Mouse (Mus musculus): ENCODE measurements around the gene Fosb. TPM values are rescaled to one million over a fixed set of nuclear protein-coding genes. Genes with fewer than 3 reads are reported as not detected.

Gene Fosb
- polyA plus RNA-seq, 1 experiment from 2014 or later: 0.17 TPM

DNA sequence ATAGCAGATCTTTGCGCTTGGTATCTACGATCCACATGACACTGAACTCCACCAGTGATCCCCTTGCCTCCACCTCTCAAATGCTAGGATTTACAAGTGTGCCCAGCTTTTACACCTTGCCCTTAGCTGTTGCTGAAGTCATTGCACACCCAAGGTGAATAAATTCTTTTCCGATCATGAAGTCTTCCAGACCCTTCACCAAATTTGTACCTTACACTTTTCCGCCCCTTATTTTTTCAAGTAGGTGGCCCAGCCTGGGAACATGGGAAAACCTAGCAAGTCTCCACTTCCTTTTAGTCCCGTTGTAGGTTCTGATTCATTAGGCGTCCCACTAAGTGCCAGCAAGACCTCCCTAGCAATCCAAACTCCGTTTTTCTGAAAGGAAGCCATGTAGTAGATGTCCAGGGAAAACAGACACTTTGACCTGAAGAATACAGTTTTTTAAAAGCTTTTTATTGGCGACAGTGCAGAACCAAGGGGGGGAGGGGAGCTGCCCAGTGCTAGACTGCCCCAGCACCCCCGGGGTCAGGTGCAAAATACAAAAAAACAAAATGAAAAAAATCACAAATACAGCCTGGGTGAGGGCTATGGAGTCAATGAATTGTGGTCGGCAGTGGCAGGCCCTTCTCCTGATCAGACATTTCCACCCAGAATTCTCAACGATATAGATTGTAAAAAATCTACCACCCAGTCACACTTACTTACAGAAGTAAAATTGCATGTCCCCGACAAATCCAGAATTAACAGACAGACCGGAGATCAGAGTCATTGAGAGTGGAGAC is 7.4 kb downstream of the Fosb start:
- ATAC-seq (no peak), DNase-seq (ENCODE audit: low spot score) (no peak)
- H3K4me1 ChIP-seq (ENCODE audit: insufficient read depth, low read depth, low read length): peaks cover 10% of the 10 kb centered on the region; the same call in 1 of the 2 replicates
- no peak for TF ChIP-seq CTCF (IDR thresholded peaks at IDR 0.05)
- TF ChIP-seq EP300 (IDR thresholded peaks at IDR 0.05): no peak
- H3K4me2 ChIP-seq (replicated peaks; ENCODE audit: low read depth, low read length): no peak overlapping the region
- 52% methylated on average over 13 of the region's 13 CpGs for WGBS
- no peak overlapping the region for H3K9ac ChIP-seq (replicated peaks; ENCODE audit: low read depth)
- H3K36me3 ChIP-seq (ENCODE audit: insufficient read depth, low read length): no peaks in the 10 kb centered on the region
- peaks cover 52% of the 10 kb centered on the region for H3K27me3 ChIP-seq (replicated peaks; ENCODE audit: insufficient read depth, low read length)
- no peak overlapping the region for H3K27ac ChIP-seq (ENCODE audit: low read length)
- H3K9me3 ChIP-seq (ENCODE audit: low read length): no peaks in the 10 kb centered on the region
- no peak overlapping the region for H3K4me3 ChIP-seq (ENCODE audit: low read depth, low read length)

DNA sequence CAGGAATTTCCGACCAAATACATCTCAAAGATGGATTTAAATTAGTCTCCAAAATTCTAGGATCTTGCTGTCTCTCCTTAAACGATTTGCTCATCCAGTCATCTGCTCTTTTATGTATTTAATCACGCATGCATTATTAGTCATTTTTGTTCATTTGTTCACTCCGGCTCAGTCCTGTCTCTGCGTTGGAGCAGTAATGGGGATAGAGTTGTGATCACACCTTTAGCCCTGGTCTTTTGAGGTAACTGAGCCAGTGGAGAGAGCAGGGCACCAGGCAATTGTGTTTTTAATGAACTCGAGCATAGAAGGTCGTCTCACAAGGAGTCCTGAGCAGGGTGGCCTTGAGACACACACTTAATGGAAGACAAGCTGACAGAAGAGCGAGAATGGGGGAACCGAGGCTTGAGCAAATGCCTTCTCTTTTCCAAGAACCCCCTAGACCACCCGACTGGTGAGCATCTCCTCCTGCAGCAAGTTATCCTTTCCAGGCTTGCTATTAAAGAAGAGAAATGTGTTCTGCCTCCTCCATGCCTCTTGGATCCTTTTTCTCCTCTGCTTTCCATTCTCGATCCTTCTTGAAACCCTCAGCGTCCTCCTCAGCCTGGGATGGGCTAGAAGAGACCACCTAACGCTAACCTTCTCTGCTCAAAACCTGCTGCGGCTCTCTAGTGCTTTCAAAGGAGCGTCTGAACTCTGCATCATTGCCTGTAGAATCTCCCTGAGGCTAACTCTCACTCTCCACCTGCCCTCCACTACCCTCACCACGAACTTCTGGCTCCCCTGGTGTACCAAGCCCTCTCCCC is 8.2 kb downstream of the Fosb start:
- Histone ChIP-seq H3K4me2 (replicated peaks; ENCODE audit: low read depth, low read length) (peak overlapping the region; percentile 54; the same call in 1 of the 2 replicates), H3K4me3 (ENCODE audit: low read depth, low read length) (peak overlapping the region; percentile 31; the same call in 1 of the 2 replicates), H3K4me1 (ENCODE audit: insufficient read depth, low read depth, low read length) (peaks cover 10% of the 10 kb centered on the region; the same call in 1 of the 2 replicates), H3K9me3 (ENCODE audit: low read length) (no peaks in the 10 kb centered on the region), H3K27ac (ENCODE audit: low read length) (no peak overlapping the region), H3K27me3 (replicated peaks; ENCODE audit: insufficient read depth, low read length) (peaks cover 46% of the 10 kb centered on the region), H3K9ac (replicated peaks; ENCODE audit: low read depth) (peak overlapping the region; percentile 6; the same call in 1 of the 2 replicates), H3K36me3 (ENCODE audit: insufficient read depth, low read length) (no peaks in the 10 kb centered on the region)
- no peak for DNase-seq (ENCODE audit: low spot score)
- ATAC-seq: no peak
- WGBS: 10% methylated on average over 16 of the region's 16 CpGs
- no peak for TF ChIP-seq EP300 (IDR thresholded peaks at IDR 0.05)
- no peak for TF ChIP-seq CTCF (IDR thresholded peaks at IDR 0.05)

DNA sequence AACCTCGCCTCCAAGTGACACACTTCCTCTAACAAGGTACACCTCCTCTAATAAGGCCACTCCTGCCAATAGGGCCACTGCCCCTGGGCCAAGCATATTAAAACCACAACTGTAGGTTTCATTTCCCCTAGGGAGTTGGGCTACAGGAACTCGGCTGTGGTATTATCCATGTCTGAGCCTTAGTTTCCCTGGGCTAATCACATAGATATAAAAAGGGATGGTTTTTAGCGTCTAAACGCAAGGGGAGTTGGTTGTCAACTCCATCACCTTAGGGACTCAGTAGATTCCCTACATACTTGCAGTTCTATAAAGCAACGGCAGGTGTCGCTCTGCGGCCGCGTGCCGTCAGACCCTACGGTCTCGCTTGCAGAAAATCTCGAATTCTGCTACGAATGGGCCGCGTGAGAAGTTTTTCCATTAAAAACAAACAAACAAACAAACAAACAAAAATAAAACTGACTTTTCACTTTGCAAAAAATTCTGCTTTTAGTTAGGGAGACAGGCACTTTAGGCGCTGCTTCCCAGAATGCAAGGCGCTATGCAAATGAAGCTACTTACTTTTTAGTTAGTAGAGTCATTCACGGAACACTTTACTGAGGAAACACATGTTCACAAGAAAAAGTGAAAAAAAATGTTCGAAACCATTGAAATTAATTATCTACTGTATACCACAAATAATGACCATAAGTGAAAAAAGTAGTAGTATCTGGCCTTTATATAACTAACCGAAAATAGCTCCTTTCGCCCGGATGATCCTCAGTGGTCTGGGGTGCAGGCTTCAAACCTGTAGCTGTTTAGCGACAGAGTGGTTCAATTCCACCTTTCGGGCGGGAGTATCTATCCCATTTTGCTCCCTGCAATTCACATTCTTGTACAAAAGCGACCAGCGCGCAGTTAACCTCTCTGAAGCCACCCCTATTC is 9.1 kb downstream of the Fosb start:
- no peaks in the 10 kb centered on the region for H3K36me3 ChIP-seq (ENCODE audit: insufficient read depth, low read length)
- H3K27ac ChIP-seq (ENCODE audit: low read length): no peak overlapping the region
- peak overlapping the region; percentile 45; the same call in 1 of the 2 replicates for H3K9ac ChIP-seq (replicated peaks; ENCODE audit: low read depth)
- peak overlapping the region; percentile 31 for H3K4me3 ChIP-seq (ENCODE audit: low read depth, low read length)
- DNase-seq (ENCODE audit: low spot score) (peak; percentile 77), ATAC-seq (peak; percentile 78)
- H3K4me1 ChIP-seq (ENCODE audit: insufficient read depth, low read depth, low read length): peaks cover 10% of the 10 kb centered on the region; the same call in 1 of the 2 replicates
- TF ChIP-seq EP300 (IDR thresholded peaks at IDR 0.05): peak; percentile 72
- peak; percentile 96 for TF ChIP-seq CTCF (IDR thresholded peaks at IDR 0.05)
- peak overlapping the region; percentile 54 for H3K4me2 ChIP-seq (replicated peaks; ENCODE audit: low read depth, low read length)
- no peaks in the 10 kb centered on the region for H3K9me3 ChIP-seq (ENCODE audit: low read length)
- H3K27me3 ChIP-seq (replicated peaks; ENCODE audit: insufficient read depth, low read length): peaks cover 38% of the 10 kb centered on the region
- under 1% methylated on average over 29 of the region's 29 CpGs for WGBS

DNA sequence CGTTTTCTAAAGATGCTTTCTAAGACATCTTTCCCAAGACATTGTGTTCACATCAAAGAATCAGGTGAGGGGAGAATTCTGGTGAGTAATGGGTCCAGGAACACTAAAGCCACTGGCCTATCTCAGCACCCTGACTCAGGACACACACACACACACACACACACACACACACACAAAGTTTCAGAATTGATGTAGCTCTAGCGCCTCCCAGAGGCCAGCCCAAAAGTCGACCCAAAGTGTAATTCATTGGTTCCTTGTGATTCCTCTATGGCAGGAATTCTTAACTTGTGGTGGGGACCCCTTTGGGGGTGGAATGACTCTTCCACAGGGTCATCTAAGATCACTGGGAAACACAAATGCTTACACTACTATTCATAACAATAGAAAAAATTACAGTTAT is 10.7 kb downstream of the Fosb start:
- peak; percentile 65 for DNase-seq (ENCODE audit: low spot score)
- WGBS: 16% methylated on average over 3 of the region's 3 CpGs

DNA sequence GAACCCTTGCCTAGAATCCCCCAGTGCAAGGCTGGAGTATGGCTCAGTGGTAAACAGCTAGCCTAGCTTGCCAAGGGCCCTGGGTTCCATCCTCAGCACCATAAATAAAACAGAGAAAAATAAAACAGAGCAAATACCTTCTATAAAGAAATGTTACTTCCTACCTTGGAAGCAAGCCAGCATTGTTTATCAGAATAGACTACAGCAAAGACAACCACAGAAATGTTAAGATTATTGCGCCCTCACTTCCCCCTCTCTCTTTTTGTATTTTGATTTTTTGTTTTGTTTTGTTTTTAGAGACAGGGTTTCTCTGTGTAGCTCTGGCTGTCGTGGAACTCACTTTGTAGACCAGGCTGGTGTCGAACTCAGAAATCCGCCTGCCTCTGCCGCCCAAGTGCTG is 12.1 kb downstream of the Fosb start:
- Histone ChIP-seq H3K27ac (ENCODE audit: low read length) (no peak overlapping the region), H3K4me1 (ENCODE audit: insufficient read depth, low read depth, low read length) (no peaks in the 10 kb centered on the region), H3K27me3 (replicated peaks; ENCODE audit: insufficient read depth, low read length) (peaks cover 8% of the 10 kb centered on the region), H3K4me3 (ENCODE audit: low read depth, low read length) (no peak overlapping the region), H3K4me2 (replicated peaks; ENCODE audit: low read depth, low read length) (no peak overlapping the region), H3K9me3 (ENCODE audit: low read length) (no peaks in the 10 kb centered on the region), H3K36me3 (ENCODE audit: insufficient read depth, low read length) (no peaks in the 10 kb centered on the region), H3K9ac (replicated peaks; ENCODE audit: low read depth) (no peak overlapping the region)
- TF ChIP-seq EP300 (IDR thresholded peaks at IDR 0.05) (no peak), CTCF (IDR thresholded peaks at IDR 0.05) (no peak)
- 82% methylated on average over 5 of the region's 5 CpGs for WGBS
- no peak for DNase-seq (ENCODE audit: low spot score)
- ATAC-seq: no peak

More for the DNA sequence above, 10.7 kb downstream of the Fosb start:
- Histone ChIP-seq H3K4me2 (replicated peaks; ENCODE audit: low read depth, low read length) (no peak overlapping the region), H3K36me3 (ENCODE audit: insufficient read depth, low read length) (no peaks in the 10 kb centered on the region), H3K9me3 (ENCODE audit: low read length) (no peaks in the 10 kb centered on the region), H3K27me3 (replicated peaks; ENCODE audit: insufficient read depth, low read length) (peaks cover 22% of the 10 kb centered on the region), H3K27ac (ENCODE audit: low read length) (no peak overlapping the region), H3K9ac (replicated peaks; ENCODE audit: low read depth) (no peak overlapping the region), H3K4me1 (ENCODE audit: insufficient read depth, low read depth, low read length) (peaks cover 7% of the 10 kb centered on the region; the same call in 1 of the 2 replicates), H3K4me3 (ENCODE audit: low read depth, low read length) (no peak overlapping the region)
- peak; percentile 85 for TF ChIP-seq CTCF (IDR thresholded peaks at IDR 0.05)
- no peak for TF ChIP-seq EP300 (IDR thresholded peaks at IDR 0.05)
- ATAC-seq: no peak
